ENCODE assay signal across 8 mouse cellular contexts in genomic region chr19:5272801-5273733, GRCm38 (mm10). TPM values are rescaled to one million over a fixed set of nuclear protein-coding genes. Genes with fewer than 3 reads are reported as not detected.
DNase-seq lines count a peak whose midpoint lies in the region; ATAC-seq and TF ChIP-seq lines count a peak whose summit lies in the region.

Pacs1 (minus strand) TSS chr19:5273119.

- H3K27ac ChIP-seq in gastrocnemius, adult 2 months: peak within 1 kb of the TSS; percentile 93
- peak within 1 kb of the TSS; percentile 91 for H3K27ac ChIP-seq in hindbrain, postnatal 0 days
- peak within 1 kb of the TSS; percentile 92 for H3K27ac ChIP-seq in left cerebral cortex, adult 2 months

- no peaks in the 10 kb centered on the region for H3K27me3 ChIP-seq in hindbrain, postnatal 0 days (ENCODE audit: insufficient read depth, low read length)

- peak within 1 kb of the TSS; percentile 99 for H3K4me3 ChIP-seq in gastrocnemius, adult 2 months
- peak within 1 kb of the TSS; percentile 95 for H3K4me3 ChIP-seq in hindbrain, postnatal 0 days (ENCODE audit: low read length)
- H3K4me3 ChIP-seq in left cerebral cortex, adult 2 months: peak within 1 kb of the TSS; percentile 83

- H3K36me3 ChIP-seq in hindbrain, postnatal 0 days (ENCODE audit: insufficient read depth, low read length): peaks cover 18% of the 10 kb centered on the region; the same call in 1 of the 2 replicates

- under 1% methylated on average over 63 of the region's 97 CpGs for WGBS in hindbrain, postnatal 0 days

- peak; percentile 93 for ATAC-seq in hindbrain, postnatal 0 days
- ATAC-seq in megakaryocyte, adult 5-6 weeks (ENCODE audit: poor library complexity, severe bottlenecking): peak; percentile 81

- H3K4me1 ChIP-seq in hindbrain, postnatal 0 days (ENCODE audit: insufficient read depth, low read length): peaks cover 17% of the 10 kb centered on the region

- peak within 1 kb of the TSS; percentile 89 for H3K4me2 ChIP-seq in hindbrain, postnatal 0 days (ENCODE audit: low read depth, low read length)

- peak within 1 kb of the TSS; percentile 96 for H3K9ac ChIP-seq in hindbrain, postnatal 0 days (replicated peaks; ENCODE audit: low read length)

- no peaks in the 10 kb centered on the region for H3K9me3 ChIP-seq in hindbrain, postnatal 0 days (ENCODE audit: low read length)

- intact Hi-C loops in gastrocnemius, adult 2 months (cut with DNase I): loop anchor here (5.0 kb wide), 1 partner anchor 76 kb away; no protein-coding TSS in a partner anchor
- intact Hi-C loops in left cerebral cortex, adult 2 months (cut with DNase I): loop anchor here (1.0 to 10.0 kb wide), 3 partner anchors 22 to 108 kb away; partner anchors contain the start of gene Sf3b2

- peak; percentile 91 for DNase-seq in T-cell, adult 2 months (ENCODE audit: low spot score)
- peak; percentile 73 to 88 for DNase-seq in cerebellum, postnatal 4 days (ENCODE audit: low spot score in 2 of 2)
- peak; percentile 93 for DNase-seq in gastrocnemius, adult 2 months
- DNase-seq in hindbrain, postnatal 0 days (ENCODE audit: low spot score): peak; percentile 96
- peak; percentile 85 to 89 for DNase-seq in left cerebral cortex, adult 2 months (ENCODE audit: extremely low spot score in 1 of 2, low spot score in 2 of 2)
- peak; percentile 73 to 81 for DNase-seq in right cerebral cortex, adult 2 months (ENCODE audit: low spot score in 2 of 2)
- peak; percentile 86 for DNase-seq in urinary bladder, postnatal 14 days (ENCODE audit: low spot score)

- no peak for TF ChIP-seq CTCF in gastrocnemius, adult 2 months (IDR thresholded peaks at IDR 0.05)
- TF ChIP-seq CTCF in hindbrain, postnatal 0 days (IDR thresholded peaks at IDR 0.05; ENCODE audit: low read depth): no peak
- no peak for TF ChIP-seq CTCF in left cerebral cortex, adult 2 months (IDR thresholded peaks at IDR 0.05)

RNA-seq across cellular contexts. Expression of gene Pacs1, which starts in this region (rescaled TPM):
- 1 to 10 TPM; 5.2 to 8.5 TPM for total RNA-seq in gastrocnemius, adult 2 months (2021)
- total RNA-seq in hindbrain, postnatal 0 days (2014; rRNA removed): 60.3 and 63.6 TPM in 2 replicates
- polyA plus RNA-seq in hindbrain, postnatal 0 days (2015; fragmentation: Nextera tagmentation; extraction: Ambion mirVana): 33.1 and 41.0 TPM in 2 replicates
- 10 to 100 TPM; 57.5 to 61.2 TPM for total RNA-seq in left cerebral cortex, adult 2 months (2021)
- 45.4 and 45.7 TPM in 2 replicates for total RNA-seq in megakaryocyte, adult 5-6 weeks (2015)
- 14.2 and 25.4 TPM in 2 replicates for total RNA-seq in megakaryocyte, adult 5-6 weeks (2017)

Comparison
In these comparisons a context has a peak if more than half of its experiments do, and no peak if none do; other contexts are left out.
1. Peak in every context shown above with its lines: DNase-seq, ATAC-seq, H3K4me3 ChIP-seq and H3K27ac ChIP-seq.